Mouse (Mus musculus): ENCODE measurements around the gene Lrrc8e.
A peak's percentile ranks its signal among the peaks of the same experiment; 100 is the strongest.

Gene Lrrc8e

DNA sequence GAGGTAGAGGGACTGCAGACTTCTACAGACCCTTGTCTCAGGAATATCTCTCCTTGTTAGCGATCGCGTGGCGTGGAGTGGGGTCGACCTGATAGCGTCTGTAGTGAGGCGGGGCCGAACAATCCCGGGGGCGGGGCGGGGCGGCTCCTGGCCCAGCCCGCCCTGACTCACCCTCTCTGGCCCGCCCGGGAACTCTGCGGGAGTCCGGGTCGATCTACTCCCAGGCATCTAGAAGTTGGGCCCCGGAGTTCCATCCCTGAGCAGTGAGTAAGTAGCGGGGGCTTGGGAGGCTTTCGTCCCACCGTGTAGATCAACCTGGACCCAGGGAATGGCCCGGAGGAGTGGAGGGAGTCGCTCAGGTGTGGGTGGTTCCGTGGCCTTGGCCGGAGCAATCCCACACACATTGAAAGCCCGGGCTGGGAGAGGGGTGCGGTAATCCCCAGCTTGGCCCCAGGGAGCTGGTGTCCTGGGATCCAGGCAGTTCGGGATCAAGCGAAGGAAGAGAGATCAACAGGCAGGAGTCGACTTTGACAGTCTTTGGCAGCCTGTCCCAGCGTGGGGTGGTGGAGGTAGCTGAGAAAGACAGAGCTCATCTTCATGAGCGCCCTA, at the start of gene Lrrc8e:
Gene Lrrc8e (plus strand): TSS at position 89 of the 609 bp plus-strand sequence.
- DNase-seq (ENCODE audit: low spot score in 2 of 2) = no peak

DNA sequence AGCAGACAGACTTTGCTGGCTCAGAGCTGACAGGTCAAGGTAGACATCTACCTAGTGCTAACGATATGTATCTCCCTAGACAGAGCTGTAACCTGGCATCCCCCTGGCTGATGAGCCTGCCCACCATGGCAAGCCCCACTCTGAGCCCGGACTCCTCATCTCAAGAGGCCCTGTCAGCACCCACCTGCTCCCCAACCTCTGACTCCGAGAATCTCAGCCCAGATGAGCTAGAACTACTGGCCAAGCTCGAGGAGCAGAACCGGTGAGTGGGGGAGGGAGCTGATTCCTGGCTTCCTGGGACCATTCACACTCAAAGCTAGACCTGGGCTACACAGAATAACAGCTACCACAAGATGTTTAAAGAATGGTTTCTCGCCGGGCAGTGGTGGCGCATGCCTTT, 43.2 kb upstream of the Lrrc8e start:
- DNase-seq (ENCODE audit: low spot score in 2 of 2) = no peak

- DNase-seq (ENCODE audit: low spot score in 2 of 2) = no peak
These were observed 40.5 kb upstream of the Lrrc8e start for GRCm38 (mm10) chr8:4186151-4186550.

GRCm38 (mm10) chr8:4188605-4189004, 38.0 kb upstream of the Lrrc8e start:
- no peak for DNase-seq (ENCODE audit: low spot score in 2 of 2)

- DNase-seq (ENCODE audit: low spot score in 2 of 2) = no peak
These were observed 37.5 kb upstream of the Lrrc8e start for GRCm38 (mm10) chr8:4189031-4189722.

DNA sequence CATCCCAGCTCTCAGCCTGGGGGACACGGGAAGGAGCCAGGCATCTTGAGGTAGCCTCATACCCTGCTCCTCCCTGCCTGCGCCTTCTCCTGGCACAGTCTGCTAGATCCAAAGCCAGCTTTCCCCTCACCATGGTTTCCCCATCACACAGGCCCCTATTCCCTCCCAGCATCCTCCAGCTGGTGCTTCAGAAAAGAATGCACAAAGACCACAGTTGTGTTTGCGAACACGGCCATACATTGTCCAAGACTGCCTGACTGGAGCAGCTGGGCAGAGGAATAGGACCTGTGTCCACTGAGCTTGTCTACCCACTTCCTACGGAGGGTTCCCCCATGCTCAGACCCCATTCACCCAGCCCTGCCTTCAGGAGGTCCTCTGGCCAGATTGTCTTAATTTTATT, 34.3 kb upstream of the Lrrc8e start:
- DNase-seq (ENCODE audit: low spot score in 2 of 2) = no peak

- peak; percentile 72 to 81 for DNase-seq (ENCODE audit: low spot score in 2 of 2)
These were observed 33.6 kb upstream of the Lrrc8e start for GRCm38 (mm10) chr8:4192807-4193587.

- no peak for DNase-seq (ENCODE audit: low spot score in 2 of 2)
These were observed 33.1 kb upstream of the Lrrc8e start for GRCm38 (mm10) chr8:4193588-4193894.

DNA sequence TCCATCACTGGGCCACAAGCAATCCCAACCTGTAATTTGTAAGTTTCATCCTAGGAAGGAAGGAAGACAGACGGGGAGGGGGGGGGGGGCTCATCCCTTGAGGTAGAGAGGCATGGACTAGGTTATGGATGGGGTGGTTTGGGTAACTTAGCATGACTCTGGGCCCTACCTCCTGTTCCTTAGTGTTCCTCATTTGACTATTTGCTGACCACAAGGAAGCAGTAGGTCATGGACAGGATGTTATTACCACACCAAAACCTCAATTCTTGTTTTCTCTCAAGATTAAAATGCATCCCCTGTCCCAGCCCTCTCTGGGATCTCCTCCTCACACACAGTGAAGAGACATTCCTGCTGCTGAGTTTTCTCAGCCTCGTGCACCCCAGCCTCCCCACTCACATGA, 25.3 kb upstream of the Lrrc8e start:
- no peak for DNase-seq (ENCODE audit: low spot score in 2 of 2)

DNA sequence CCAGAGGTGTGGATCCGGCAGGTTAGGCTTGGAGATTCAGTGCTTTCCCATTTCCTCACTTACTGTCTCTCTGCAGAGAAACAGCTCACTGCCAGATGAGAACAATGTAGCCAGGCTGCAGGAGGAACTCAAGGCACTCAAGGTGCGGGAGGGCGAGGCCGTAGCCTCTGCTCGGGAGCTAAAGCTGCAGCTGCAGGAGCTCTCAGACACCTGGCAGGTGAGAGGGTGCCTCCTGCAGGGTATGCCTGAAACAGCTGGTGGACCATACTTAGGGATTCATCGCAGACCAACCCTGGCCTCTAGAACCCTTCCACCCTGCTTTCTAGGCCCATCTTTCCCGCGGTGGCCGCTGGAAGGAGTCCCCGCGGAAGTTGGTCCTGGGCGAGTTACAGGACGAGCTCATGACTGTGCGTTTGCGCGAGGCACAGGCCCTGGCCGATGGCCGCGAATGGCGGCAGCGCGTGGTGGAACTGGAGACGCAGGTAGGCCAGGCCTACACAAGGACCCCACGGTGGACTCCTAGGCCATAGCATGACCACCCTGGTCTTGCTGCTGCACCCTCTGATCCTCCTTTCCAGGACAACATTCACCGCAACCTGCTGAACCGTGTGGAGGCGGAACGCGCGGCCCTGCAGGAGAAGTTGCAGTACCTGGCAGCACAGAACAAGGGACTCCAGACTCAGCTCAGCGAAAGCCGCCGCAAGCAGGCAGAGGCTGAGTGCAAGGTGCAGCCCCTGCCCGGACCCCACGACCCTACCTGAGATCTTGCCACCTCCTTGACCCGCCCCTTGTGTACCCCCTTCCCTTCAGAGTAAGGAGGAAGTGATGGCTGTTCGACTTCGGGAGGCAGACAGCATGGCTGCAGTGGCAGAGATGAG, 21.1 kb upstream of the Lrrc8e start:
- DNase-seq (ENCODE audit: low spot score in 2 of 2) = no peak

GRCm38 (mm10) chr8:4206182-4207015, 20.2 kb upstream of the Lrrc8e start:
- DNase-seq (ENCODE audit: low spot score in 2 of 2) = no peak

DNA sequence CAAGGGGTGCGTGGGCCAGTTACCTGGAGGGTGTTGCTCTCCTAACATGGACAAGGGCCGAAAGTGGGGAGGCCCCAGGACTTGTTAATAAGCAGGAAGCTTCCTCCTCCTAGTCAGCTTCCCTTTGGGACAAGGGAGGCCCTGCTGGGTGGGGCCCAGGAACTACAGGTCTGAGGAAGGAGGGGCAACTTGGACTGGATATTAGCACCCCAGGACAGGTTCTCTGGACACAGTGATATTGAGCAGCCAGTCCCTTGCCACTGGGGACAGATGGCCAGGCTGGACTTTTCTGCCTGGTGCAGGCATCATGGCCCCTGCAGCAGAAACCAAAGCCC, 19.6 kb upstream of the Lrrc8e start:
- DNase-seq (ENCODE audit: low spot score in 2 of 2) = no peak

- DNase-seq (ENCODE audit: low spot score in 2 of 2) = no peak
These were observed 15.5 kb upstream of the Lrrc8e start for GRCm38 (mm10) chr8:4211097-4211496.

DNA sequence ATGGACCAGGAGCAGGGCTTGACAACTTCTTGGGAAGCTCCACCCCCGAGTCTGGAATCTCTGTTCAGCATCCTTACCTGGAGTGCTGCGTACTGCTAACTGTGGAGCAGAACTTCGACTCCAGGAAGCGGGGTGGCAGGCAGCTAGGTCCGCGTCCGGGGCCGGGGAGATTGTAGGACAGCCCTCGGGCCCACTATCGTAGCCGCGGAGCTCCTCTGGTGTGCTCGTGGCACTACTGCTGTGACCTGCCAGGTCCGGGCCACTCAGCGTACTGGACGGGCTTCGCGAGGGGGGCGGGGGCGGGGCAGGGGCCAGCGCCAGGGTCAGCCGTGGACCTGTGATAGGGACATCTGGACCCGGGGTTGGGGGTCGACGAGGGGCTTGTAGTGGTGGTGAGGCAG, 13.8 kb upstream of the Lrrc8e start:
- DNase-seq (ENCODE audit: low spot score in 2 of 2) = no peak

- DNase-seq (ENCODE audit: low spot score in 2 of 2) = peak; percentile 18 to 41
These were observed 13.2 kb upstream of the Lrrc8e start for GRCm38 (mm10) chr8:4213210-4214005.

- peak; percentile 39 for DNase-seq (ENCODE audit: low spot score in 2 of 2)
These were observed 12.3 kb upstream of the Lrrc8e start for GRCm38 (mm10) chr8:4214006-4214980.

DNA sequence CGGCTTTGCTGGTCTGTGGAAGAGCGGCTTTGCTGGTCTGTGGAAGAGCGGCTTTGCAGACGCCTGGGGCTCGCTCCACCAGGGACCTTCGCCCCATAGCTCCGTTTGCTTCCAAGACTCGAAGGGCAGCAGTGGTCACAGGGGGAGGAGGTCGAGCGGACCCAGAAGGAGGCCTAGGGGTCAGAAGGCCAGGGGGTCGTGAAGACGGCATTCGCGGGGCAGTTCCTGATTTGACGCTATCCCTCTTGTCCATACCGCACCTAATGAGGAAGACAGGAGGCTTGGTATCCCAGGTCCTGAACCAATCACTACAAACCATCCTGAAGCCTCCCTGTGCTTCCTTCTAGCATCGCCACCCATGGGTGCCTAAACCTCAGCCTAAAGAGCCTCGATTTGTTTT, 10.3 kb upstream of the Lrrc8e start:
- DNase-seq (ENCODE audit: low spot score in 2 of 2) = no peak

DNA sequence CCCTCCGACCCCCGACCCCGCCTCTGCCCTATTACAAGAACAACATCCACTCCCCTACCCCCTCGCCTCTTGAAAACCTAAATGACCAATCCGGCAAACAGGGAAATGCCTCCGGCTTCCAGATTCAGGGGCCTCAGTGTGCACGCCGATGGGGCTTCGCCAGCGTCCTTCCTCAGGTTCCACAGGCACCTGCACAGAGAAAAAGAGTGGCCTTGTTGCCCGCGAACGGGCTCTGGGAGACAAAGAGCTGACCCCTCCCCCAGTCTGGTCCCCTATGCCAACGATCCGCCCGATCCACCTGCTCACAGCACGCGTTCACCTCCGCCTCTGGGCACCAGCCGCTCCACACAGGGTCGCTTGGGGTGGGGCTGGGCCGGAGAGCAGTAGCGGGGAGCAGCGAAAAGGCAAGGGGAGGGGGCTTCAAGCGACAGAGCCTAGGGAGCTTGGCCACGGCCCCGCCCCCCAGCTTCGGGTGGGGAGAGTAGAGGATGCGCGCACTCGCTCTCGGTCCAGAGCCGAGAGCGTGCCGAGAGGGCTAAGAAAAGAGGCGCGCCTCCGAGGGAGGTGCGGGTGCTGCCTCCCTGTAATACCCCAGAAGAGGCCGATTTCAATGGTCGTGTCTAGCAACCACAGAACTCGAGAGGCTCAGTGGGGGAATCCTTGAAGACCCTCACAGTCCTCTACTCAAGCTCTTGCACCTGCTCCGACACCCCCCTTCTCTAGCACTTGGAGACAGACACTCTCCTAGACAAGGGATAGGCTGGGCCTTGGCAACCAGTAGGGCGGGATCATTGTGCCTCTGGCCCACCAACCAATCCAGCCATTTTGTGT, 9.6 kb upstream of the Lrrc8e start, which contains the start of gene Prr36:
Gene Prr36 (minus strand): TSS at position 669 of the 831 bp plus-strand sequence.
- DNase-seq (ENCODE audit: low spot score in 2 of 2) = no peak
